9 mouse cellular contexts compared by ENCODE assay signal in the genomic region with DNA sequence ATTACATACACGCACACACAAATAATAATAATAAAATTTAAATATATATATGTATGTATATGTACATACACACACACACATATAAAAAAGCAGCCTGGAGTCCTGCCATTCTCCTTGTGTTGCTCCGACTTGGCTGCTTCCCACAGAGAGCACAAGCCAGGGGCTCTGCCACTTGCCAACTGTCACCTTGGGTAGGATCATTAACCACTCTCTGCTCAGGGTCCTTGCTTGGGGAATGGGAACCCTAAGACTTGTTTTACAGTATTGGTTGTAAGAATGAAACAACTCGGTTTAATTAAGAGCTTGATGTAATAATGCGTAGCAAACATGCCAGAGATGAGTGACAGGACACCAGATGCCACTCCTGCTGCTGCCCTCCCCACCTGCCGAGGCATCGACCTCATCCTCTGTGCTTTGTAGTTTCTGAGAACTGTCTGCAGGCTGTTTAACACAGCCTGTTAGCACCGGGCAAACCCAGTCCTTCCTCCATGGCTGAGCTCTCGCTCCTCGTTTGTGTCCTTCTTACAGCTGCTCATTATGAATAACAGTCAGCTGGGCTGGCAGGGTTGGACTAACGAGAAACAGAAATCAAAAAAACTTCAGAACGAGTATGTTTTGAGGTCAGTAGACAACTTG. TPM values are rescaled to one million over a fixed set of nuclear protein-coding genes. Genes with fewer than 3 reads are reported as not detected.
DNase-seq lines count a peak whose midpoint lies in the region; ATAC-seq lines count a peak whose summit lies in the region.
"Had no signal": no experiment of that assay in that cellular context is flagged by ENCODE, and none has a peak within 500 bp of the region (broad histone marks: within the 10 kb centered on the region; RNA-seq: fewer than 3 reads in every experiment).

No protein-coding gene starts in this region.

- no peak overlapping the region for H3K9ac ChIP-seq in kidney, embryonic 15.5 days
- H3K9ac ChIP-seq in midbrain, embryonic 13.5 days (replicated peaks) = peak overlapping the region; percentile 37; the same call in 1 of the 2 replicates
- H3K9ac ChIP-seq: liver, embryonic 14.5 days had no signal

- H3K4me1 ChIP-seq in kidney, embryonic 15.5 days = peaks cover 69% of the 10 kb centered on the region
- peaks cover 74% of the 10 kb centered on the region for H3K4me1 ChIP-seq in midbrain, embryonic 13.5 days (replicated peaks)

- ATAC-seq in kidney, embryonic 15.5 days (replicated peaks; ENCODE audit: low FRiP score) = no peak
- peak; percentile 54 for ATAC-seq in activated CD4-positive, CD25-positive, alpha-beta regulatory T cell, adult 4 months
- ATAC-seq in midbrain, embryonic 13.5 days = no peak
- ATAC-seq in erythroblast, adult 5-6 weeks (replicated peaks; ENCODE audit: low FRiP score, poor library complexity, severe bottlenecking) = no peak

- peak overlapping the region; percentile 72 for H3K27ac ChIP-seq in kidney, embryonic 15.5 days
- peak overlapping the region; percentile 22 for H3K27ac ChIP-seq in midbrain, embryonic 13.5 days
- H3K27ac ChIP-seq: liver, embryonic 14.5 days had no signal

- H3K27me3 ChIP-seq in kidney, embryonic 15.5 days = no peaks in the 10 kb centered on the region
- H3K27me3 ChIP-seq in midbrain, embryonic 13.5 days = no peaks in the 10 kb centered on the region

- H3K4me2 ChIP-seq in kidney, embryonic 15.5 days = no peak overlapping the region
- H3K4me2 ChIP-seq in midbrain, embryonic 13.5 days (replicated peaks) = no peak overlapping the region

- 73% methylated on average over 11 of the region's 11 CpGs for WGBS in kidney, embryonic 15.5 days
- WGBS in midbrain, embryonic 13.5 days = 62% methylated on average over 11 of the region's 11 CpGs

- no peak overlapping the region for H3K4me3 ChIP-seq in kidney, embryonic 15.5 days (replicated peaks)
- no peak overlapping the region for H3K4me3 ChIP-seq in midbrain, embryonic 13.5 days (replicated peaks)

- H3K9me3 ChIP-seq in kidney, embryonic 15.5 days (replicated peaks) = no peaks in the 10 kb centered on the region
- H3K9me3 ChIP-seq in midbrain, embryonic 13.5 days = no peaks in the 10 kb centered on the region

- DNase-seq in kidney, postnatal 4 days = no peak
- DNase-seq in cerebellum, postnatal 25 days = peak; percentile 39 to 50
- no peak for DNase-seq in gastrocnemius, adult 8-10 months (ENCODE audit: low spot score in 2 of 2)
- DNase-seq in right cerebral cortex, adult 18-20 months = no peak

- H3K36me3 ChIP-seq in kidney, embryonic 15.5 days = peaks cover 34% of the 10 kb centered on the region
- peaks cover 61% of the 10 kb centered on the region for H3K36me3 ChIP-seq in midbrain, embryonic 13.5 days

RNA-seq across cellular contexts. Expression of a gene that starts 9.5 kb away (rescaled TPM):
- 45.8 and 52.8 TPM in 2 replicates for polyA plus RNA-seq in kidney, embryonic 15.5 days (2015; fragmentation: Nextera tagmentation; extraction: Ambion mirVana)
- 10 to 100 TPM; 52.7 to 59.0 TPM for polyA plus RNA-seq in activated CD4-positive, CD25-positive, alpha-beta regulatory T cell, adult 4 months (2017; shearing (Covaris generic))
- polyA plus RNA-seq in midbrain, embryonic 13.5 days (2015; fragmentation: Nextera tagmentation; extraction: Ambion mirVana) = 68.2 and 74.3 TPM in 2 replicates
- total RNA-seq in erythroblast, adult 5-6 weeks (2015; ENCODE audit: low replicate concordance) = 0.38 and 1.3 TPM in 2 replicates
- total RNA-seq in erythroblast, adult 5-6 weeks (2017; ENCODE audit: low replicate concordance) = 2.8 and 6.1 TPM in 2 replicates
- total RNA-seq in gastrocnemius, adult 8-10 months (2022) = 10 to 100 TPM; 16.4 to 24.8 (median 19.4) TPM

Comparison
In these comparisons a context has a peak if more than half of its experiments do, and no peak if none do; other contexts are left out.
1. DNase-seq: peak in cerebellum, postnatal 25 days (2 of 2); none in kidney, postnatal 4 days (0 of 2), gastrocnemius, adult 8-10 months (0 of 2) and right cerebral cortex, adult 18-20 months (single experiment).